Mouse (Mus musculus) C2C12 (cell line): ENCODE measurements around the gene Olfr212. TPM values are rescaled to one million over a fixed set of nuclear protein-coding genes. Genes with fewer than 3 reads are reported as not detected.

Experiments
- H3K27me3 ChIP-seq: one replicate; pipeline ENCODE4 v1.6.1; 2011; ENCODE audit not compliant: control insufficient read depth, insufficient read depth, insufficient read length
- H3K36me3 ChIP-seq: one replicate; pipeline ENCODE4 v1.6.1; 2011; ENCODE audit not compliant: control insufficient read depth, insufficient read depth
- H3K4me3 ChIP-seq: one replicate; pipeline ENCODE4 v1.5.1; 2011; ENCODE audit warnings: mild to moderate bottlenecking, control low read depth; ENCODE audit not compliant: poor library complexity, insufficient read depth, severe bottlenecking
- H3K79me2 ChIP-seq: one replicate; pipeline ENCODE4 v1.6.1; 2011; ENCODE audit not compliant: control insufficient read depth, insufficient read depth
- H3K79me3 ChIP-seq: one replicate; pipeline ENCODE4 v1.6.1; 2011; ENCODE audit warnings: low read depth, control low read depth
- H3ac ChIP-seq: one replicate; pipeline ENCODE3; 2011; ENCODE audit warnings: low read depth; ENCODE audit not compliant: control insufficient read depth, insufficient read length
- CEBPB ChIP-seq: IDR thresholded peaks from one replicate; pipeline ENCODE4 v1.6.1; 2011; ENCODE audit warnings: low read depth, mild to moderate bottlenecking, control low read depth, moderate library complexity
- CTCF ChIP-seq: IDR thresholded peaks from one replicate; pipeline ENCODE4 v1.5.1; 2011; ENCODE audit not compliant: control insufficient read depth, insufficient read depth, insufficient read length
- FOSL1 ChIP-seq: IDR thresholded peaks from one replicate; pipeline ENCODE4 v1.8.0; 2011; ENCODE audit warnings: mild to moderate bottlenecking, low read length; ENCODE audit not compliant: poor library complexity, insufficient read depth, severe bottlenecking
- MAX ChIP-seq: IDR thresholded peaks from one replicate; pipeline ENCODE4 v1.6.1; 2011; ENCODE audit warnings: mild to moderate bottlenecking, control low read depth
- MYOD1 ChIP-seq: IDR thresholded peaks from one replicate; pipeline ENCODE4 v1.6.1; 2011; ENCODE audit warnings: low read depth; ENCODE audit not compliant: control insufficient read depth, insufficient read length
- MYOG ChIP-seq: IDR thresholded peaks from one replicate; pipeline ENCODE4 v1.6.1; 2011; ENCODE audit not compliant: control insufficient read depth, insufficient read length; ENCODE audit errors: extremely low read depth
- USF1 ChIP-seq: IDR thresholded peaks from one replicate; pipeline ENCODE4 v1.6.1; 2011; ENCODE audit warnings: low read depth, mild to moderate bottlenecking, control low read depth, moderate library complexity
- polyA plus RNA-seq: library from polyadenylated mRNA; unstranded; fragments of >200 nt; fragmentation: generic; extraction: Trizol; gene quantifications from one replicate; pipeline ENCODE4 v1.2.1, GENCODE M21; 2012; ENCODE audit warnings: missing spikeins

Gene Olfr212
- polyA plus RNA-seq, 1 experiment: 0.01 TPM

- no peak overlapping the region for H3K4me3 ChIP-seq
- H3K36me3 ChIP-seq: no peaks in the 10 kb centered on the region
- no peaks in the 10 kb centered on the region for H3K79me2 ChIP-seq
- H3K27me3 ChIP-seq: no peaks in the 10 kb centered on the region
- H3K79me3 ChIP-seq: no peaks in the 10 kb centered on the region
- no peak overlapping the region for H3ac ChIP-seq
- TF ChIP-seq CEBPB (no peak), MAX (no peak), USF1 (no peak), MYOD1 (no peak), MYOG (no peak), FOSL1 (no peak), CTCF (no peak)
Observed at GRCm38 (mm10) chr6:116486833-116487232, 19.5 kb upstream of the Olfr212 start.

- no peak within 1 kb of the TSS for H3K4me3 ChIP-seq
- H3K79me2 ChIP-seq: no peaks in the 10 kb centered on the region
- TF ChIP-seq MYOD1: no peak
- no peak for TF ChIP-seq MAX
- TF ChIP-seq FOSL1: no peak
- TF ChIP-seq USF1: no peak
- TF ChIP-seq CTCF: no peak
- TF ChIP-seq MYOG: no peak
- no peak for TF ChIP-seq CEBPB
- no peak within 1 kb of the TSS for H3ac ChIP-seq
- H3K27me3 ChIP-seq: no peaks in the 10 kb centered on the region
- H3K79me3 ChIP-seq: no peaks in the 10 kb centered on the region
- H3K36me3 ChIP-seq: no peaks in the 10 kb centered on the region
Observed at GRCm38 (mm10) chr6:116488791-116489190, 17.5 kb upstream of the Olfr212 start, which contains the start of gene Olfr211. Olfr211 (plus strand) TSS chr6:116489091.

- H3ac ChIP-seq: no peak overlapping the region
- H3K79me3 ChIP-seq: no peaks in the 10 kb centered on the region
- TF ChIP-seq MYOD1: no peak
- no peak for TF ChIP-seq MAX
- TF ChIP-seq CEBPB: no peak
- TF ChIP-seq CTCF: no peak
- TF ChIP-seq MYOG: no peak
- TF ChIP-seq USF1: no peak
- no peak for TF ChIP-seq FOSL1
- H3K4me3 ChIP-seq: no peak overlapping the region
- no peaks in the 10 kb centered on the region for H3K27me3 ChIP-seq
- H3K79me2 ChIP-seq: no peaks in the 10 kb centered on the region
- no peaks in the 10 kb centered on the region for H3K36me3 ChIP-seq
Observed at GRCm38 (mm10) chr6:116493742-116494141, 12.6 kb upstream of the Olfr212 start.

GRCm38 (mm10) chr6:116495960-116496359 is 10.4 kb upstream of the Olfr212 start:
- Histone ChIP-seq H3K79me3 (no peaks in the 10 kb centered on the region), H3K27me3 (no peaks in the 10 kb centered on the region)

GRCm38 (mm10) chr6:116514832-116515231 is 8.5 kb downstream of the Olfr212 start:
- TF ChIP-seq FOSL1: no peak
- no peak for TF ChIP-seq USF1
- no peak for TF ChIP-seq CTCF
- no peak for TF ChIP-seq MYOD1
- TF ChIP-seq CEBPB: no peak
- no peak for TF ChIP-seq MAX
- no peaks in the 10 kb centered on the region for H3K79me2 ChIP-seq
- H3K36me3 ChIP-seq: no peaks in the 10 kb centered on the region
- H3K4me3 ChIP-seq: no peak overlapping the region
- no peak overlapping the region for H3ac ChIP-seq
- no peaks in the 10 kb centered on the region for H3K79me3 ChIP-seq
- H3K27me3 ChIP-seq: peaks cover 4% of the 10 kb centered on the region

More at GRCm38 (mm10) chr6:116495960-116496359, 10.4 kb upstream of the Olfr212 start:
- TF ChIP-seq MYOG (no peak), USF1 (no peak), MAX (no peak), CTCF (no peak)
- H3K4me3 ChIP-seq: no peak overlapping the region
- H3ac ChIP-seq: no peak overlapping the region
- no peaks in the 10 kb centered on the region for H3K79me2 ChIP-seq
- H3K36me3 ChIP-seq: no peaks in the 10 kb centered on the region

- no peaks in the 10 kb centered on the region for H3K79me2 ChIP-seq
- no peak within 1 kb of the TSS for H3ac ChIP-seq
- H3K4me3 ChIP-seq: no peak within 1 kb of the TSS
- no peaks in the 10 kb centered on the region for H3K79me3 ChIP-seq
- no peaks in the 10 kb centered on the region for H3K36me3 ChIP-seq
- TF ChIP-seq MAX: no peak
- no peak for TF ChIP-seq CEBPB
- TF ChIP-seq CTCF: no peak
- no peak for TF ChIP-seq USF1
- no peak for TF ChIP-seq MYOD1
- no peak for TF ChIP-seq MYOG
- no peak for TF ChIP-seq FOSL1
- no peaks in the 10 kb centered on the region for H3K27me3 ChIP-seq
Observed at GRCm38 (mm10) chr6:116538156-116538555, 31.8 kb downstream of the Olfr212 start, which contains the start of gene Olfr213. Olfr213 (plus strand) TSS chr6:116538456.
